Mouse (Mus musculus) B cell, adult 2 months (primary cell): ENCODE measurements around the gene Timm9.

Experiments
- DNase-seq, 2 experiments: peaks; one replicate each; pipeline ENCODE4 v3.0.0; 2022

Gene Timm9

GRCm38 (mm10) chr12:71136130-71136973 is at the start of gene Timm9, which contains the start of gene 2700049A03Rik:
Gene Timm9, minus strand, starts transcription at chr12:71136684.
Gene 2700049A03Rik, plus strand, starts transcription at chr12:71136848.
- DNase-seq, result peak; percentile 81 to 86

DNA sequence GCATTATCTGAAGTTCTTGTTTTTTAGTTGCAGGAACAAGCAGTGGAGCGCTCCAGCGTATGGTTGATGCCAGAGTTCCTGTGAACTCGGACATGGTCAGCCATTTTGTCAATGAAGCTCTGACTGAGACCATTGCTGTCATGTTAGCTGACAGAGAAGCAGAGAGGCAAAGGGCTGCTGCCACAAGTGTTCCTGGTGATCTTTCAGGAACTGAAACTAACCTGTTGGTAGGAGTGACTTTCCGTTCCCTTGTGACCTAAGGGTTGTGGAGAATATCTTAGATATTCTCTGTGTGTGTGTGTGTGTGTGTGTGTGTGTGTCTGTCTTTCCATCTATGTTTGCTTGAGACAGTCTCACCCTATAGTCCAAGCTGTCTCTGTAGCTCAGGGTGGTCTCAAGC is 47.9 kb upstream of the Timm9 start:
- DNase-seq, result peak; percentile 37 to 45

- no peak for DNase-seq
Measured at GRCm38 (mm10) chr12:71183736-71184135, 47.3 kb upstream of the Timm9 start.

DNA sequence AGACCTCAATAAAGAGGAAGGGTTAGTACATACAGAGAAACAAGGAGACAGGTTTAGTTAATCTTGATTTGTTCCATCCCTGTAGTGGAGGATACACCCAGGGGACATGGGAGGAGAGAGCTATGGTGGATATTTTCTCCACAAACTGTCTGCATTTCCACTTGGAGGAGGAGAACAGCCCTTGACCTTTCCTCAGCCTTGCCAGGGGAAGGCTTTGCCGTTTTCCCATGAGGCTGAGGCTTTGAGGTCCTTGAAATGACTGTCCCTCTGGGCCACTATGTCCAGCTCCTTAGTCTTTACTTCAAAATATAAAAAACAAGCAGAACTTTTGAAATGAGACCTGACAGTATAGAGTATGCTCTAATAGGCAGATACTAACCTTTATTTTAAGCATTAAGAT is 33.4 kb upstream of the Timm9 start:
- DNase-seq, result no peak

- DNase-seq, result no peak
Measured at GRCm38 (mm10) chr12:71164410-71164809, 27.9 kb upstream of the Timm9 start.

GRCm38 (mm10) chr12:71157974-71158373 is 21.5 kb upstream of the Timm9 start:
- no peak for DNase-seq

DNA sequence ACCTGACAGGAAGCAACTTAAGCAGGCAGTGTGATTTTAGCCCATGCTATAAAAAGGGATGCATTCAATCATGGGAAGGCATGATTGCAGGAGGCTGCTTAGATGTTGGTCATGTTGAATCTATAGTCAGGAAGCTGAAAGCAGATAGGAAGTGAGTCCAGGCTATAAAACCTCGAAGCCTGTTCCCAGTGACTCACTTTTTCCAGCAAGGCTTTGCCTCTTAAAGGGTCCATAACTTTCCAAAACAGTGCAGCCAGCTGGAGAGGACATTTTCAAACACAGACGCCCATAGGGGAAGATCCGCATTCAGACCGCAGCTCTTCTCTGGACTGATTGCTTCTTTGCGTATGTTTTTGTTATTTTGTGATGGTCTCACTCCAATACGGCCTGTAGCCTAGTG is 18.5 kb upstream of the Timm9 start:
- DNase-seq, result no peak

- DNase-seq, result no peak
Measured at GRCm38 (mm10) chr12:71150167-71150566, 13.7 kb upstream of the Timm9 start.

- no peak for DNase-seq
Measured at GRCm38 (mm10) chr12:71149456-71149855, 13.0 kb upstream of the Timm9 start.

- DNase-seq, result no peak
Measured at GRCm38 (mm10) chr12:71148801-71149200, 12.3 kb upstream of the Timm9 start.

DNA sequence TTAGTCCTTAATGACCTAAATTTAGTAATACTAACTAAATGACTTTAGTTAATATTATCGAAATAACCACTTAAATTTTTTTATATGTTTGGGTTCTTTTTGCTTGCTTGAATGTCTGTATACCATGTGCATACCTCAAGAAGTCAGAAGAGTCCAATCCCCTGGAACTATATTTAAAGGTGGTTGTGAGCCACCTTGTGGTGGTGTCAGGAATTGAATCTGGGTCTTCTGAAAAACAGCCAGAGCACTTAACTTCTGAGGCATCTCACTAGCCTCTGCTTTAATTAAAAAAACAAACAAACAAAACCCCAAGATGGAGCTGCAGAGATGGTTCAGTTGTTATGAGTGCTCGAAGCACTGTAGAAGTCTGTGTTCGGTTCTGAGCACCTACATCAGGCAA is 11.2 kb upstream of the Timm9 start:
- DNase-seq, result peak; percentile 71 to 74

DNA sequence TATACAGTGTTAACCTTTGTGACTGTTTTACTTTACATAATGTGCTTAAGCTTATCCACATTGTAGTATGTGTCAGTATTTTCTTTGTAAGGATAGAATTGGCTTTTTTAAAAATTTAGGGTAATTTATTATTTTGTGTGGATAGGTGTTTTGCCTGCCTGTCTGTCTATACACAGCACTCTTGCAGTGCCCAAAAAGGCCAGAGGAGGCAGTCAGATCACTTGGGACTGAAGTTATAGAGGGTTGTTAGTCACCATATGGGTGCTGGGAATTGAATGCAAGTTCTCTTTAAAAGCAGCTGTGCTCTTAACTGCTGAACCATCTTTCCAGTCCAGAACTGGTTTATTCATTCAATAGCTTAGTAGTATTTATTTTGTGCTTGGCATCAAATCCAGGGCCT is 4.7 kb upstream of the Timm9 start:
- no peak for DNase-seq

GRCm38 (mm10) chr12:71139258-71139828 is 2.9 kb upstream of the Timm9 start:
- peak; percentile 51 to 57 for DNase-seq

- no peak for DNase-seq
Measured at GRCm38 (mm10) chr12:71137686-71138085, 1.2 kb upstream of the Timm9 start.

DNA sequence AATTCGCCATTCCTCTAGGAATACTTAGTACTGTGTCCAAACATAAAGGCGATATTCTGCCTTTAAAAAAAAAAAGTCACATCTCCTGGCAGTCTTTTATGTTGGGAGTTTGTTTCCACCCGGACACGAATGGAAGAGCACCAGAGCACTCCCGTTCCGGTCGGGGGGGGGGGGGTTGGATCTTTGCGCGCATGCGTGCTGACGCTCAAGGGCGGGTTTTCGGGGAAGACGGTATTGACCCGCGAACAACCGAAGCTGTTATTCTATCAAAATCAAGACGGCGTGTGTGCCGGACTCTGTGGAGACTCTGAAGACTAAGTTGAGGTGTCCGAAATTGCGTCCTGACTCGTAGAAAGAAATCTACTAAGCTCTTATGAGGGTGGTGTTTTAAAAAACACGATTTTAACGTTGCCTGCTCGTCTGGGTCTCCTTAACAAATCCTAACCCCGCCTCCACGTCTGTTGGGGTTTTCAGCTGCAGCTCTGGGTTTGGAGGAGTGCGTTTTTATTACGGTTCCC is 549 bp upstream of the Timm9 start:
- peak; percentile 84 to 85 for DNase-seq

DNA sequence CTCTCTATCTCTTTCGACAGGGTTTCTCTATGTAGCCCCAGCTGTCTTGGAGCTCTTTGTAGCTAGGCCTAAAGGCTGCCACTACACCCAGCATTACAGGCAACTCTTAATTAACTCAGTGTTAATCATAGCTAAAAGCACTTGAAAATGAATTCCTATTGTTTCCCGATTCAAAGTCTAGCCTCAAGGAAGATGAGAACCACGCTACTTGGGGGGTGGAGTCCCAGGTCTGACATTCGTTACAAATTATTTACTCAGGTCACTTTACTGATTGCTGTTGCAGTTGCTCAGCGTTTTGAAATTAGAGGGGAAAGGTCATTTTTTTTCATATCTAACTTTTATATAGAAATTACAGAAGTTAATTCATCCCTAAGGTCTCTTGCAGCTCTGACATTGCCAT is 903 bp downstream of the Timm9 start:
- no peak for DNase-seq

GRCm38 (mm10) chr12:71123286-71123685 is 13.2 kb downstream of the Timm9 start:
- DNase-seq, result no peak

GRCm38 (mm10) chr12:71122731-71123130 is 13.8 kb downstream of the Timm9 start:
- DNase-seq, result no peak

- no peak for DNase-seq
Measured at GRCm38 (mm10) chr12:71116411-71116810, 20.1 kb downstream of the Timm9 start.

- peak; percentile 82 to 85 for DNase-seq
Measured at GRCm38 (mm10) chr12:71113675-71114288, 22.7 kb downstream of the Timm9 start.

DNA sequence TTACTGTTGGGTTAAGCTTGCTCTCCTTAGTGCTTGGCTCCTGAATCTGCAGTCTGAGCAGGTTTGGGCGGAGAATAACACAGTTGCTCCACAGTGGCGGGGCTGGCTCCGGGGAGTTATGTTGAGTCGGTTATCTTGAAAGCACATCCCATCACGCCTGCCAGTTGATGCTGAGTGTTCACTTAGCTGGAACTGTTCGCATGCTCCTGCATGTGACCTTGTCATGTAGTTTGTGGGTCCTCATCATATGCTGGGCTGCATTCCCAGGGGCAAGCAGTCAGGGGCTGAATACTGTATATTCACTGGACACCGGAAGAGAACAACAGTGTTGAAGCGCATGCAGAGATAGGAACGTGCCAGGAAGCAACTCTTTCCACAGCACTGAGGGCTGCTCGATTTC is 23.4 kb downstream of the Timm9 start:
- DNase-seq, result no peak

GRCm38 (mm10) chr12:71111331-71111730 is 25.2 kb downstream of the Timm9 start, which contains the start of gene Tomm20l:
Gene Tomm20l, plus strand, starts transcription at chr12:71111428.
- peak; percentile 36 to 42 for DNase-seq

GRCm38 (mm10) chr12:71107216-71107771 is 29.2 kb downstream of the Timm9 start:
- DNase-seq, result no peak
